Mouse (Mus musculus) spleen, adult 18-20 months (tissue): ENCODE data around the gene Kdm4a.

Source experiments
- DNase-seq, 2 experiments: peaks; one replicate each; pipeline ENCODE4 v3.0.0; 2022; ENCODE audit warnings: mixed read lengths in 2 of 2

The Kdm4a gene

DNA sequence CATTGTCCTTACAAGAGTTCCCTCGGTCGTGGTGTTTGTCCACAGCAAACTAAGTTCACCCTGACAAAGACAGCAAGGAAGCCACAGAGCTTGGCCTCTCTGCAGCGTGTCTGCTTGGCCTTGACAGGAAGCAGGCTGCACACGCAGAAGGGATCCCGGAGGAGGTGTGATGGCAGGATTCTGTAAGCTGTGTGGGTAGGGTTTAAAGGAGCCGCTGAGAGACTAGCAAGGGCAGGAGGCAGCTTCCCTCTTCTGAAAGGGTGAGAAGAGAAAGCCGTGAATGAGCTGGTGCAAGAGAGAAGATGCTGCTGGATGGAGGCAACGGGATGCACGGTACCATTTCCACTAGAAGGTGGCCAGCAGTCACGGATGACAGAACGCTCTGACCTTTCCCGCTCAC lies 67.2 kb downstream of the Kdm4a start:
- DNase-seq: no peak

- no peak for DNase-seq
Measured at GRCm38 (mm10) chr4:118109649-118110048, 70.2 kb downstream of the Kdm4a start.

GRCm38 (mm10) chr4:118108779-118109178 lies 71.1 kb downstream of the Kdm4a start:
- DNase-seq: no peak

DNA sequence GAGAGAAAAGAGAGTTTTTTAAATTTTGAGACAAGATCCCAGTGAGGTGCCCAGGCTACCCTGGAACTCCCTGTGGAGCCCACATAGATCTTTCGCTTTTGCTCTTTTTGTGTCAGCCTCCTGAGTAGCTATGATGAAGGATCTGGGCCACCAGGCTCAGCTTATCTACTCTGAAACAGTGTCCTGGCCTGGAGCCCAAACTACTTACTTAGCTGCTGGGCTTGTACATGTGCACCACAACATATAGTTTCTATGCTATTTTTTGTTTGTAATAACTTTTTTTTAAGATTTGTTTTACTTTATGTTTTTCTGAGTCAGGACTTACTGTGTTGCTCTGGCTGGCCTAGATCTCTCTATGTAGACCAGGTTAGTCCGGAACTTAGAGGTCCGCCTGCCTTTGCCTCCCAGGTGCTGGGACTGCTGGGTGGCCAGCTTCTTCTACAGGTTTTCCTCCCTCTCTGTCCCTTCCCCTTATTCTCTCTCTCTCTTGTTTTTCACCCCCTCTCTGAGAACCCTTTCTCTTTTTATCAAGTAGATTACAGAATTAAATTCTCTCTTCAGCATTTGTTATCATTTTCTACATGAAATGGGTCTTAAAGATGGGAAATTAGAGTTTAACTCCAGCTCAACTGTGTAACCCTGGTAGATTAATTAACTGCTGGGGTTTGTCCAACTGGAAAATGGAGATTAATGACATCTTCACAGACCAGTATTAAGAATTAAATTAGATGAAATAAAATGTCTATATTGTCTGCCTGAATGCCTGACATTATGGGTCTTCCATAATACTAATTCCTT lies 74.4 kb downstream of the Kdm4a start:
- no peak for DNase-seq

- DNase-seq: no peak
Measured at GRCm38 (mm10) chr4:118103280-118103830, 76.5 kb downstream of the Kdm4a start.

GRCm38 (mm10) chr4:118101497-118101896 lies 78.3 kb downstream of the Kdm4a start:
- no peak for DNase-seq

DNA sequence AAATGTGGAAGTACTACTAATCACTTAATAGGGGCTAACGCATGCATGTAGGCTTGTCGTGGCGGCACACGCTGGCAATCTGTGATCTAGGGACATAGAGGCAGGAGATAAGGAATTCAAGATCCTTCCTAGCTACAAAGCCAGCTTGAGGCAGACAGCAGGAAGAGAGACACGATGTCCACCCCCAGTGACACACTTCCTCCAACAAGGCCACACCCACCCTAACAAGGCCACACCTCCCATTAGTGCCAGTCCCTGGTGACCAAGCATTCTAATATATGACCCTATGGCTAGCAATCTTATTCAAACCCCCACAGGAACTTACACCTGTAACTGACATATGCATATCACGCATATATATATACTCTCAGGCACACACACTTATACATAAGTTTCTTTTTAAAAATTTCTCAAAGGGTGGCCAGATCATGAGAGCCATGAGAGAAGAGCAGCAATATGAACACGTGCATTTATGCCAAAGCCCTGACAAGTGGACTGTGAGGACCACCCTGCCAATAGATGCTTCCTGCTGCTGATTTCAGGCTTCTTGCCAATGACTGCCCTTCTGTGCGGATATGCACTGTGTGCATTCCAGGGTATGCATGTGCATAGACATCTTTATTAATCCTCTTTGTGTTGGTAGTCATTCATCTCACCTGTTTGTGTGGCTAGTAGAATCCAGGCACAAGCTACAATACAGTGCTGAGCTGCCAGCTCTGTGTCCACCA lies 80.0 kb downstream of the Kdm4a start:
- no peak for DNase-seq

DNA sequence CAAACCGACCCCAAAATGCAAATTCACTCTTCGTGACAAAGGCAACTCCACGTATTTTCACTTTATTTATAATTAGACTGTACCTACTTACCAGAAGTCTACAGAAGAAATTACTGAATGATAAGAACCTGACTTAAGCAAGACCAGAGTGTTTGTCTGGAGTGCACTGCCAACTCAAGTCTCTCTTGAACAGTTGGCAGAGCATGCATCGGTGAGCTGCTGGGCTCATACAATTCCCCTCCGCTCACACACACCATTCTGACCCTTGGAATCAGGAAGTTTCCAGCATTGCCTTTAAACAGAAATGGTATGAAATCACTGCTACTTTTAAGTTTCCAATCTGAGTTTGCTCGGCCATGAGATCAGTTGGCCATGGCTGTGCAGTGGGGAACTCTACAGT lies 81.3 kb downstream of the Kdm4a start:
- no peak for DNase-seq

GRCm38 (mm10) chr4:118096069-118096468 lies 83.8 kb downstream of the Kdm4a start:
- no peak for DNase-seq

- no peak for DNase-seq
Measured at GRCm38 (mm10) chr4:118092784-118093457, 86.9 kb downstream of the Kdm4a start.

DNA sequence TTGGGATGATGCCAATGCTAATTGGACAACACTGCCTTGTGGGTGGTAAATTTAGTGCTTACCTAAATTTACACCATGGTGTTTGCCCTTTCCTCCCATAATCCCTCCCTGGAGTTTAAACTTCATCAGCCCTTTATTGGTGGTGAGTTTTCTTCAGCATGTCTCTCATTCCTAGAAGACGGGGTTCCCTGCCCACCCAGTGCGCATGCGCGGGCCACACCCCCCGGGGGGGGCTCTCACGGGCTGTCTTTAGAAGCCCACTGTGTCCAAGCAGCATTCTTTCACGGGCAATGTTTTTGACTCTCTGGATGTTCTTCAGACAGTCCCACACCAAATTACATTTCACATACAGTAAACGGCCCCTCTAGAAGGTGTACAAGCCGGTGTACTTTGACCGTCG lies 89.4 kb downstream of the Kdm4a start:
- DNase-seq: no peak

DNA sequence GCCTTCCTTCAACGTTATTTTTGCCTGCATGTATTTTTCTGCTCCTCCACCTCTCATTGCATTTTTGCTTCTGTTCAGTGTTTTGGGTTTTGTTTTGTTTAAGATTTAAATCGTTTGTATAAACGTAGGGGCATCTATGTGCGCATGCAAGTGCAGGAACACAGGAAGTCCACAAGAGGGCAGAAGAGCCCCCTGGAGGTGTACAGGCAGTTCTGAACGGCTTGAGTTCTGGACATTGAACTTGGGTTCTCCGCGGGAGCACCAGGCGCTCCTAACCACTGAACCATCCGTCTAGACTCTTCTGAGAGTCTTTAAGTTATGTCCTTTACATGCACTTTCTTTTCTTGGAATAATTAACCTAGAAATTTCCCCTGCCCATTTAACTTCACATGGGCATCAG lies 89.9 kb downstream of the Kdm4a start:
- peak in 1 of 2 experiments; percentile 37 for DNase-seq

- no peak for DNase-seq
Measured at GRCm38 (mm10) chr4:118088771-118089170, 91.1 kb downstream of the Kdm4a start.
